Mouse (Mus musculus): ENCODE results near the gene Meaf6.

DNA sequence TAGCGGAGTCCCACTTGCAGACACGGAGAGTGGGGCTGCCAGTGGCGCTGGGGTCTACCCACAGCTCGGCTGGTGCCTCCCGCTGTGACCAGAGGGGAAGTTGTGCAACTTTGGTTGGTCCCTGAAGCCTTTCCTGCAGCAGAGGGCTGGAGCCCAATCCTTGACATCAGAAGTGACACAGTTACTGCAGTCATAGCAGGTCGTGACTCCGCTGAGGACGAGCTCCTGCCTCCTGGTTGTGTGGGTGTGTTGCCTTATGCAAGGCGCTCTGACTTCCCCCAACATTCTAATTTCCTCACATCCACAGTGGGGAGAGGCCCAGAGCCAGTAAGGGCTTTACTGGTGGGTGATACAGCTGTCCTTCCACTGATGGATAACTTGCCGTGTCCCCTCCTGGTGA, 60.3 kb downstream of the Meaf6 start:
- no peak for TF ChIP-seq TAL1 (IDR thresholded peaks at IDR 0.05; ENCODE audit: low read length)
- TF ChIP-seq GATA1 (IDR thresholded peaks at IDR 0.05; ENCODE audit: low read length) = no peak

All from erythroblast, embryonic 14.5 days (primary cell).